In the genomic region with DNA sequence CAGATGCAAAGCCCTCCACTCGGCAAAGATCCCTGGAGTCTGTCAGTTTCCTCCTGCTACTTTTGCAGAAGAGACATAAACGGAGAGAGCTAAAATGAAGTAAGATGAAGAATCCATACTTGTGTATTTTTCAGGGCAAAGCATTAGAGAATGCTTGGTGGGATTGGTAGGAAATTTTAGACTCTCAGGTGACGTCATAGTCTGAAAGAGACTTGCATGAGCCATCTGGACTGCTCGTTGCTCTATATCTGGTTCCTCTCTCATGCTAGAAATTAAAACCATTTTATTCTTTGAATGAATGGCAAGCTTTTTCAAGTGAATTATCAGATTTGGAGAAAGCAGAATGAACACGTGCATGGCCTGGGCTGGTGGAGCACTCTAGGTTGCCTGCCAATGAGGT, we compare ENCODE assay signal across 11 mouse cellular contexts.
"Had no signal": no experiment of that assay in that cellular context is flagged by ENCODE, and none has a peak within 500 bp of the region (broad histone marks: within the 10 kb centered on the region; RNA-seq: fewer than 3 reads in every experiment).

No protein-coding gene starts in this region.

- H3K27me3 ChIP-seq: liver, embryonic 12.5 days; neural tube, embryonic 15.5 days had no signal

- H3K4me1 ChIP-seq: liver, embryonic 12.5 days; midbrain, embryonic 10.5 days; neural tube, embryonic 15.5 days had no signal

- H3K36me3 ChIP-seq: liver, embryonic 12.5 days; midbrain, embryonic 10.5 days; neural tube, embryonic 15.5 days had no signal

- H3K27ac ChIP-seq: liver, embryonic 12.5 days; midbrain, embryonic 10.5 days; neural tube, embryonic 15.5 days had no signal

- DNase-seq: kidney, adult 18-20 months; kidney, postnatal 14 days; lung, embryonic 14.5 days; lung, postnatal 10 days; lung, postnatal 4 days; midbrain, embryonic 14.5 days; thymus, postnatal 4 days had no signal

- H3K4me3 ChIP-seq: liver, embryonic 12.5 days; midbrain, embryonic 10.5 days; myocyte; neural tube, embryonic 15.5 days had no signal

- H3K4me2 ChIP-seq: liver, embryonic 12.5 days; lung, embryonic 14.5 days; neural tube, embryonic 15.5 days had no signal

- H3K9ac ChIP-seq: liver, embryonic 12.5 days; lung, embryonic 14.5 days; neural tube, embryonic 15.5 days had no signal

- ATAC-seq: liver, embryonic 12.5 days had no signal
